Mouse (Mus musculus): ENCODE measurements around the gene Gnpda2.

GRCm38 (mm10) chr5:69601027-69601426, 8.9 kb upstream of the Gnpda2 start:
- TF ChIP-seq CTCF (IDR thresholded peaks at IDR 0.05; ENCODE audit: borderline replicate concordance, insufficient read depth, low read length) (no peak), POLR2A (IDR thresholded peaks at IDR 0.05; ENCODE audit: low read depth, low read length) (no peak)

Data from embryonic fibroblast, embryonic 13.5 days (primary cell).